Mouse (Mus musculus) CH12.LX (cell line): ENCODE results near the gene Slc45a3. TPM values are rescaled to one million over a fixed set of nuclear protein-coding genes. Genes with fewer than 3 reads are reported as not detected.
A peak's percentile ranks its signal among the peaks of the same experiment; 100 is the strongest.

ENCODE experiments used
- DNase-seq: peaks from one replicate; pipeline ENCODE4 v3.0.0-alpha.2; 2013; ENCODE audit errors: extremely low read depth
- H3K27ac ChIP-seq: 2 replicates; pipeline ENCODE4 v1.5.1; 2012; ENCODE audit warnings: low read depth, mild to moderate bottlenecking, control low read depth, moderate library complexity; ENCODE audit not compliant: insufficient read depth
- H3K27me3 ChIP-seq: replicated peaks from 2 replicates; pipeline ENCODE3; 2012; ENCODE audit warnings: inconsistent platforms
- H3K36me3 ChIP-seq, 2 experiments: replicated peaks in 1 of 2; 2 replicates each; pipeline versions ENCODE3 to v1.6.1; 2012; ENCODE audit warnings: inconsistent platforms in 1 of 2, low read length in 1 of 2, mild to moderate bottlenecking in 1 of 2, mixed read lengths in 1 of 2, moderate library complexity in 1 of 2; ENCODE audit not compliant: control insufficient read depth in 1 of 2, insufficient read depth in 1 of 2
- H3K4me1 ChIP-seq, 2 experiments: 2 replicates each; pipeline ENCODE4 v1.6.1; 2012; ENCODE audit warnings: inconsistent platforms in 1 of 2, moderate library complexity in 1 of 2; ENCODE audit not compliant: insufficient read depth in 2 of 2, control insufficient read depth in 1 of 2
- H3K4me2 ChIP-seq: 2 replicates; pipeline ENCODE4 v1.6.1; 2012; ENCODE audit warnings: low read depth, mild to moderate bottlenecking, control low read depth; ENCODE audit not compliant: poor library complexity, insufficient read depth, severe bottlenecking
- H3K4me3 ChIP-seq, 3 experiments: fragments of 150-350 bp in 1 of 3; sonication (generic) in 1 of 3; replicated peaks in 1 of 3; 2 replicates each; pipeline versions ENCODE3 to v1.5.1; 2011 to 2012; ENCODE audit warnings: low read depth in 2 of 3, low read length in 2 of 3, mild to moderate bottlenecking in 2 of 3, moderate library complexity in 2 of 3, control low read depth in 1 of 3, improper control_type of control experiment in 1 of 3, inconsistent platforms in 1 of 3, mixed read lengths in 1 of 3; ENCODE audit not compliant: poor library complexity in 1 of 3
- H3K79me2 ChIP-seq: replicated peaks from 2 replicates; pipeline ENCODE4 v1.6.1; 2012; ENCODE audit warnings: mild to moderate bottlenecking, moderate library complexity; ENCODE audit not compliant: control insufficient read depth, poor library complexity, insufficient read depth, severe bottlenecking; ENCODE audit errors: extremely low read depth
- H3K9ac ChIP-seq: 2 replicates; pipeline ENCODE4 v1.6.1; 2012; ENCODE audit warnings: low read depth, mild to moderate bottlenecking, control low read depth, moderate library complexity; ENCODE audit not compliant: insufficient read depth
- H3K9me3 ChIP-seq: replicated peaks from 2 replicates; pipeline ENCODE3; 2012; ENCODE audit warnings: low read length, inconsistent platforms, mixed read lengths
- BHLHE40 ChIP-seq: IDR thresholded peaks from 2 replicates; pipeline ENCODE4 v1.6.1; 2011; ENCODE audit warnings: mild to moderate bottlenecking, low read depth, low read length, improper control_type of control experiment
- CHD1 ChIP-seq: IDR thresholded peaks from 2 replicates; pipeline ENCODE4 v1.6.1; 2012; ENCODE audit warnings: low read depth, low read length, improper control_type of control experiment, inconsistent platforms
- CHD2 ChIP-seq: IDR thresholded peaks from 2 replicates; pipeline ENCODE4 v1.6.1; 2011; ENCODE audit warnings: low read length, improper control_type of control experiment
- CTCF ChIP-seq, 2 experiments: IDR thresholded peaks in 1 of 2; conservative IDR thresholded peaks in 1 of 2; 2 replicates each; pipeline ENCODE4 v1.5.1; 2011 to 2012; ENCODE audit warnings: low read depth in 2 of 2, low read length in 2 of 2, improper control_type of control experiment in 1 of 2, inconsistent platforms in 1 of 2, mild to moderate bottlenecking in 1 of 2, moderate library complexity in 1 of 2
- ELF1 ChIP-seq: IDR thresholded peaks from 2 replicates; pipeline ENCODE4 v1.6.1; 2014; ENCODE audit warnings: low read depth, mild to moderate bottlenecking, inconsistent platforms, low read length, improper control_type of control experiment
- EP300 ChIP-seq: IDR thresholded peaks from 2 replicates; pipeline ENCODE4 v1.6.1; 2011; ENCODE audit warnings: low read length, improper control_type of control experiment
- ETS1 ChIP-seq: conservative IDR thresholded peaks from 2 replicates; pipeline ENCODE4 v1.6.1; 2012; ENCODE audit warnings: low read depth, mild to moderate bottlenecking, inconsistent platforms, low read length, improper control_type of control experiment, moderate library complexity
- HCFC1 ChIP-seq: IDR thresholded peaks from 2 replicates; pipeline ENCODE4 v1.6.1; 2012; ENCODE audit warnings: low read depth, mild to moderate bottlenecking, inconsistent platforms, low read length, improper control_type of control experiment
- IRF4 ChIP-seq: IDR thresholded peaks from 2 replicates; pipeline ENCODE4 v1.6.1; 2014; ENCODE audit warnings: low read depth, mild to moderate bottlenecking, inconsistent platforms, low read length, improper control_type of control experiment
- JUN ChIP-seq: IDR thresholded peaks from 2 replicates; pipeline ENCODE4 v1.6.1; 2011; ENCODE audit warnings: low read depth, mild to moderate bottlenecking, low read length, improper control_type of control experiment, moderate library complexity; ENCODE audit not compliant: insufficient read depth
- JUND ChIP-seq: conservative IDR thresholded peaks from 2 replicates; pipeline ENCODE4 v1.6.1; 2011; ENCODE audit warnings: low read depth, low read length, improper control_type of control experiment
- KAT2A ChIP-seq: IDR thresholded peaks from 2 replicates; pipeline ENCODE4 v1.6.1; 2012; ENCODE audit warnings: low read length, improper control_type of control experiment, inconsistent platforms; ENCODE audit not compliant: insufficient replicate concordance
- MAFK ChIP-seq: IDR thresholded peaks from 2 replicates; pipeline ENCODE4 v1.6.1; 2011; ENCODE audit warnings: low read length, improper control_type of control experiment; ENCODE audit not compliant: insufficient replicate concordance
- MAX ChIP-seq: IDR thresholded peaks from 2 replicates; pipeline ENCODE4 v1.6.1; 2011; ENCODE audit warnings: low read length, improper control_type of control experiment
- MAZ ChIP-seq: IDR thresholded peaks from 2 replicates; pipeline ENCODE4 v1.6.1; 2012; ENCODE audit warnings: low read depth, mild to moderate bottlenecking, inconsistent platforms, low read length, improper control_type of control experiment, moderate library complexity
- MEF2A ChIP-seq: IDR thresholded peaks from 2 replicates; pipeline ENCODE4 v1.6.1; 2014; ENCODE audit warnings: low read depth, mild to moderate bottlenecking, inconsistent platforms, low read length, improper control_type of control experiment, borderline replicate concordance
- MXI1 ChIP-seq: IDR thresholded peaks from 2 replicates; pipeline ENCODE4 v1.6.1; 2011; ENCODE audit warnings: mild to moderate bottlenecking, low read depth, low read length, improper control_type of control experiment
- MYC ChIP-seq: IDR thresholded peaks from 2 replicates; pipeline ENCODE4 v1.6.1; 2011; ENCODE audit warnings: low read depth, mild to moderate bottlenecking, improper control_type of control experiment, low read length
- NELFE ChIP-seq: IDR thresholded peaks from 2 replicates; pipeline ENCODE4 v1.6.1; 2011; ENCODE audit warnings: low read depth, low read length, improper control_type of control experiment
- PAX5 ChIP-seq: IDR thresholded peaks from 2 replicates; pipeline ENCODE4 v1.6.1; 2012; ENCODE audit warnings: low read length, inconsistent platforms, mixed read lengths
- POLR2A ChIP-seq: IDR thresholded peaks from 2 replicates; pipeline ENCODE4 v1.6.1; 2011; ENCODE audit warnings: low read depth, mild to moderate bottlenecking, improper control_type of control experiment, low read length
- POLR2AphosphoS2 ChIP-seq: IDR thresholded peaks from 2 replicates; pipeline ENCODE4 v1.6.1; 2011; ENCODE audit warnings: low read depth, low read length, improper control_type of control experiment
- RAD21 ChIP-seq: IDR thresholded peaks from 2 replicates; pipeline ENCODE4 v1.6.1; 2011; ENCODE audit warnings: low read depth, mild to moderate bottlenecking, low read length, improper control_type of control experiment, moderate library complexity
- RCOR1 ChIP-seq: conservative IDR thresholded peaks from 2 replicates; pipeline ENCODE4 v1.6.1; 2012; ENCODE audit warnings: low read depth, mild to moderate bottlenecking, inconsistent platforms, low read length, improper control_type of control experiment
- SIN3A ChIP-seq: IDR thresholded peaks from 2 replicates; pipeline ENCODE4 v1.6.1; 2012; ENCODE audit warnings: low read length, improper control_type of control experiment, inconsistent platforms
- TBP ChIP-seq: conservative IDR thresholded peaks from 2 replicates; pipeline ENCODE4 v1.6.1; 2011; ENCODE audit warnings: low read depth, low read length, improper control_type of control experiment
- TCF12 ChIP-seq: IDR thresholded peaks from 2 replicates; pipeline ENCODE4 v1.6.1; 2014; ENCODE audit warnings: low read depth, mild to moderate bottlenecking, inconsistent platforms, low read length, improper control_type of control experiment
- UBTF ChIP-seq: IDR thresholded peaks from 2 replicates; pipeline ENCODE4 v1.6.1; 2012; ENCODE audit warnings: low read depth, mild to moderate bottlenecking, inconsistent platforms, low read length, improper control_type of control experiment, moderate library complexity
- ZC3H11A ChIP-seq: IDR thresholded peaks from 2 replicates; pipeline ENCODE4 v1.6.1; 2012; ENCODE audit warnings: low read depth, mild to moderate bottlenecking, inconsistent platforms, low read length, improper control_type of control experiment
- ZMIZ1 ChIP-seq: IDR thresholded peaks from 2 replicates; pipeline ENCODE4 v1.6.1; 2012; ENCODE audit warnings: low read depth, mild to moderate bottlenecking, inconsistent platforms, low read length, improper control_type of control experiment
- ZNF384 ChIP-seq: IDR thresholded peaks from 2 replicates; pipeline ENCODE4 v1.6.1; 2012; ENCODE audit warnings: low read depth, low read length, improper control_type of control experiment, inconsistent platforms
- dilution Hi-C: fragments of 300-500 bp; cut with MboI; formaldehyde crosslinking; loops from 2 replicates; pipeline ENCODE4 v1.14.3; 2020; ENCODE audit warnings: low sequenced_read_pairs; ENCODE audit not compliant: extremely low pct_unique_long_range_greater_than_20kb, extremely low pct_ligation_motif_present
- in situ Hi-C: fragments of 300-500 bp; cut with MboI; formaldehyde crosslinking; loops from 3 replicates; pipeline ENCODE4 v1.14.3; 2019; ENCODE audit warnings: low sequenced_read_pairs, low pct_ligation_motif_present, low pct_unique_long_range_greater_than_20kb, mixed read lengths
- polyA plus RNA-seq: library from polyadenylated mRNA; unstranded; fragments of >175 nt; gene quantifications from 2 replicates; pipeline ENCODE4 v1.2.1, GENCODE M21; 2012; ENCODE audit warnings: low read depth; ENCODE audit not compliant: insufficient read length
- total RNA-seq, 2 experiments: library from RNA; depleted of rRNA; stranded (reverse); fragments of 300-350 nt in 1 of 2; fragments of >200 nt in 1 of 2; gene quantifications; 2 replicates each; pipeline ENCODE4 v1.2.3; 2012 to 2014

The Slc45a3 gene
- total and polyA plus RNA-seq, 3 experiments: 0.16 to 0.47 (median 0.20) TPM

DNA sequence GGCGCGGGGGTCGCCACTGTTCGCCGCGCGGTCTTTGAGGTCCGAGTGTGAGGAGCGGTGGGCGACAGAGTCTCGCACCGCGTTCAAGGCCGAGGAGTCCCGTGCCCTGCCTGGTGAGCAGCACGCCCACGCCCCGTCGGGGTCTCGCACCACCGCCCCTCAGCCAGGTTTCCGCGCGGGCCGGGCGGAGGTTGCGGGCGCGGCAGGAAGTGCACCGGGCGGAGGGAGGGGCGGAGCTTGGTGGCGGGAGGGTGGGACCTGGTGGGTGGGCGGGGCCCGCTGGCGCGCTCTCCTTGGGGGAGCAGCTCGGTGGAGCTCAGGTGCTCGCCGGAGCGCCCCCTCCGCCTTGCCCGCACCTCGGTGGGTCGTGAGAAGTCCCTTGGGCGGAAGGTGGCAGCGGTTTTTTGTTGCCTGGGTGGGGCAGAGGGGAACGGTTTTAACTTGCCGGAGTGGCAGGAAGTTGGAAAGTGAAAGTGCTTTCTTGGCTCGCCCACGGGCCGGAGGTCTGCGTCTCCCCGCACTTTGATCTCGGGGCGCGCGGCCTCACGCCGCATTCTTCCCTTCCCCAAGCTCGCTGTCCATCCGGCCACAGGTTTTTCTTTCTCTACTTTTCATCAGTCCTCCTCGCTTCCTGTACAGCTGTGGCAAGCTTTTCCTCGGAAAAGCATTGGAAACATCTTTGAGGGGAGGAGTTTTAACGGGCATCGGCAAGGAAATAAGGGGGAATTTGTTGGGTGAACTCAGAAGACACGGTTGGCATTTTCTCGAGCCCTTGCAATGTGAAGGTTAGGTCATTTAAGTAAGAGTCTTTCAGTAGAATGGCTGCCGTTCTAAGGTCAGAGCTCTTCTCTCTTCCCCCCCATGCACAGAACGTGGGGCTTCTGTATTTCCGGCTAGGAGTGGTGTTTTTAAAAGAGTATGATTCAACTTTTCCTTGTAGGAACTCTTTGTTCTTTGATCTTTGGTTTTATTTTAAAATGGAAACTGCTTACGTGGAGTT, 45.4 kb downstream of the Slc45a3 start:
- no peaks in the 10 kb centered on the region for H3K9me3 ChIP-seq
- peaks cover 0 to 2% of the 10 kb centered on the region in 2 experiments for H3K36me3 ChIP-seq
- DNase-seq: peak; percentile 91
- no peaks in the 10 kb centered on the region for H3K27me3 ChIP-seq
- dilution Hi-C loops: no loop called here
- peak overlapping the region; percentile 98 for H3K27ac ChIP-seq
- in situ Hi-C loops: loop anchor here (5.0 kb wide), 2 partner anchors 34 to 99 kb away; no protein-coding TSS in a partner anchor
- TF ChIP-seq MAZ (peak; percentile 93), PAX5 (no peak), CHD2 (peak; percentile 52; the same call in 1 of the 2 replicates), TCF12 (peak; percentile 76), JUN (no peak), MAX (peak; percentile 72), POLR2AphosphoS2 (no peak; the same call in 1 of the 2 replicates), RAD21 (no peak), SIN3A (peak; percentile 71), IRF4 (peak; percentile 81), BHLHE40 (peak; percentile 88), CTCF (conservative IDR thresholded peaks at IDR 0.05 in 1 of 2, IDR thresholded peaks at IDR 0.05 in 1 of 2; ENCODE audit: low read depth in 2 of 2, low read length in 2 of 2) (peak in 1 of 2 experiments; percentile 10; a peak in 1 of 4 replicates), POLR2A (peak; percentile 66; the same call in 1 of the 2 replicates), ZMIZ1 (peak; percentile 78), MEF2A (peak; percentile 77), JUND (peak; percentile 19; the same call in 1 of the 2 replicates), UBTF (peak; percentile 95), HCFC1 (peak; percentile 61), RCOR1 (0 out of 2 replicates have a peak, but pooled peaks have one; percentile 35), ELF1 (peak; percentile 35; the same call in 1 of the 2 replicates), MXI1 (no peak), ZC3H11A (no peak), ZNF384 (peak; percentile 62), MAFK (0 out of 2 replicates have a peak, but pooled peaks have one; percentile 31), CHD1 (no peak; the same call in 1 of the 2 replicates), TBP (0 out of 2 replicates have a peak, but pooled peaks have one; percentile 40), EP300 (peak; percentile 25; the same call in 1 of the 2 replicates), NELFE (peak; percentile 45; the same call in 1 of the 2 replicates), KAT2A (peak; percentile 67; the same call in 1 of the 2 replicates), ETS1 (peak; percentile 80), MYC (0 out of 2 replicates have a peak, but pooled peaks have one; percentile 52)
- peak overlapping the region; percentile 77 to 88 (median 79) for H3K4me3 ChIP-seq
- no peak overlapping the region for H3K4me2 ChIP-seq
- H3K4me1 ChIP-seq: peaks cover 14 to 51% of the 10 kb centered on the region in 2 experiments; a peak in 3 of 4 replicates
- peak overlapping the region; percentile 95 for H3K9ac ChIP-seq
- H3K79me2 ChIP-seq: peaks cover 36% of the 10 kb centered on the region
